Mouse (Mus musculus): Measurements from ENCODE around the gene Mastl. TPM values are rescaled to one million over a fixed set of nuclear protein-coding genes. Genes with fewer than 3 reads are reported as not detected.
A peak's percentile ranks its signal among the peaks of the same experiment; 100 is the strongest.

Gene Mastl
- polyA plus RNA-seq, 1 experiment from 2014 or later, result 2.3 TPM

GRCm38 (mm10) chr2:23068894-23069744, 86.7 kb downstream of the Mastl start:
- no peaks in the 10 kb centered on the region for H3K9me3 ChIP-seq (ENCODE audit: control insufficient read depth, low read length)
- H3K4me2 ChIP-seq (ENCODE audit: low read length), result peak overlapping the region; percentile 99
- peak; percentile 92 for ATAC-seq
- no peaks in the 10 kb centered on the region for H3K27me3 ChIP-seq (replicated peaks; ENCODE audit: control insufficient read depth, insufficient read depth, low read length)
- H3K36me3 ChIP-seq (ENCODE audit: control insufficient read depth, insufficient read depth, low read length), result no peaks in the 10 kb centered on the region
- peak overlapping the region; percentile 95 for H3K9ac ChIP-seq (ENCODE audit: low read depth, low read length)
- peaks cover 5% of the 10 kb centered on the region for H3K4me1 ChIP-seq (ENCODE audit: control insufficient read depth, insufficient read depth, low read depth, low read length)
- under 1% methylated on average over 43 of the region's 50 CpGs for WGBS
- H3K4me3 ChIP-seq (ENCODE audit: low read length), result peak overlapping the region; percentile 76
- H3K27ac ChIP-seq (ENCODE audit: low read depth, low read length), result peak overlapping the region; percentile 96

- peak overlapping the region; percentile 76 for H3K4me3 ChIP-seq (ENCODE audit: low read length)
- H3K4me2 ChIP-seq (ENCODE audit: low read length), result peak overlapping the region; percentile 99
- under 1% methylated on average over 21 of the region's 21 CpGs for WGBS
- H3K9me3 ChIP-seq (ENCODE audit: control insufficient read depth, low read length), result no peaks in the 10 kb centered on the region
- peaks cover 5% of the 10 kb centered on the region for H3K4me1 ChIP-seq (ENCODE audit: control insufficient read depth, insufficient read depth, low read depth, low read length)
- peak overlapping the region; percentile 96 for H3K27ac ChIP-seq (ENCODE audit: low read depth, low read length)
- H3K36me3 ChIP-seq (ENCODE audit: control insufficient read depth, insufficient read depth, low read length), result no peaks in the 10 kb centered on the region
- no peaks in the 10 kb centered on the region for H3K27me3 ChIP-seq (replicated peaks; ENCODE audit: control insufficient read depth, insufficient read depth, low read length)
- peak overlapping the region; percentile 95 for H3K9ac ChIP-seq (ENCODE audit: low read depth, low read length)
- peak; percentile 75 for ATAC-seq
Observed at GRCm38 (mm10) chr2:23068370-23068737, 87.5 kb downstream of the Mastl start.

- peak within 1 kb of the TSS; percentile 76 for H3K4me3 ChIP-seq (ENCODE audit: low read length)
- 3% methylated on average over 34 of the region's 34 CpGs for WGBS
- H3K27me3 ChIP-seq (replicated peaks; ENCODE audit: control insufficient read depth, insufficient read depth, low read length), result no peaks in the 10 kb centered on the region
- peaks cover 5% of the 10 kb centered on the region for H3K4me1 ChIP-seq (ENCODE audit: control insufficient read depth, insufficient read depth, low read depth, low read length)
- H3K4me2 ChIP-seq (ENCODE audit: low read length), result peak within 1 kb of the TSS; percentile 99
- ATAC-seq, result peak; percentile 97
- H3K27ac ChIP-seq (ENCODE audit: low read depth, low read length), result peak within 1 kb of the TSS; percentile 96
- no peaks in the 10 kb centered on the region for H3K9me3 ChIP-seq (ENCODE audit: control insufficient read depth, low read length)
- peak within 1 kb of the TSS; percentile 95 for H3K9ac ChIP-seq (ENCODE audit: low read depth, low read length)
- H3K36me3 ChIP-seq (ENCODE audit: control insufficient read depth, insufficient read depth, low read length), result no peaks in the 10 kb centered on the region
Observed at GRCm38 (mm10) chr2:23067552-23068369, 88.1 kb downstream of the Mastl start, which contains the start of gene Acbd5. Gene Acbd5 (plus strand): TSS chr2:23068167.

Other genes starting within 250 kb of the Mastl start
- 63.1 and 64.8 TPM in 2 replicates for gene Abi1, start 115.8 kb downstream of the Mastl start, polyA plus RNA-seq (2015; fragmentation: Nextera tagmentation; extraction: Ambion mirVana)
- gene Acbd5, start 87.9 kb downstream of the Mastl start, polyA plus RNA-seq (2015; fragmentation: Nextera tagmentation; extraction: Ambion mirVana), result 68.2 and 79.7 TPM in 2 replicates
- 49.9 and 56.3 TPM in 2 replicates for gene Yme1l1, start 345 bp upstream of the Mastl start, polyA plus RNA-seq (2015; fragmentation: Nextera tagmentation; extraction: Ambion mirVana)
- not detected in 2 replicates for gene 4931423N10Rik, start 51.5 kb upstream of the Mastl start, polyA plus RNA-seq (2015; fragmentation: Nextera tagmentation; extraction: Ambion mirVana)
- gene Nxph2, start 165.2 kb upstream of the Mastl start, polyA plus RNA-seq (2015; fragmentation: Nextera tagmentation; extraction: Ambion mirVana), result 5.6 TPM in 2 replicates